Mouse (Mus musculus): ENCODE results near the gene Kri1. TPM values are rescaled to one million over a fixed set of nuclear protein-coding genes. Genes with fewer than 3 reads are reported as not detected.
A peak's percentile ranks its signal among the peaks of the same experiment; 100 is the strongest.
"Not testable (repeated sequence)": the region's sequence is repeated elsewhere in the genome, so short reads cannot be mapped to it uniquely, and the experiment has no call there.

The Kri1 gene
- total RNA-seq, 2 experiments from 2014 or later, result 10.6 to 17.2 TPM

DNA sequence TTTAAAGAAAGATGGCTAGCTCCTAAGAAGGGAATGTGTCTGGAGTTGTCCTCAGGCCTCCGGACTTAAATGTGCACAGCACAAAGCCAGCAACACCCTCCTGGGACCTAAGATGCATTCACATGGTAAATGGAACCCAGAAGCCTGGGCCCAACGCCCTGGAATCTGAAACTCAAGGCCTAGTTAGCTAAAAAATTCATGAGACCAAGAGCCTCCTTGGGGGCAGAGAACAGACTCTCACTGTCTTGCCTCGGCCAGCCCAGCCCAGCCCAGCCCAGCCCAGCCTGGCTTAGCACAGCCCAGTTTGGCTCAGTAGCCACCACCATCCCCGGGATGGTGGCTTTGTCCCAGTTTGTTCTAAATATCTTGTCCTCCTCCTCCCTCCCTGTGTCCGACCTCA lies 27.7 kb upstream of the Kri1 start:
- no peak for DNase-seq

- no peak for DNase-seq
Observed at GRCm38 (mm10) chr9:21314367-21315140, 26.8 kb upstream of the Kri1 start.

DNA sequence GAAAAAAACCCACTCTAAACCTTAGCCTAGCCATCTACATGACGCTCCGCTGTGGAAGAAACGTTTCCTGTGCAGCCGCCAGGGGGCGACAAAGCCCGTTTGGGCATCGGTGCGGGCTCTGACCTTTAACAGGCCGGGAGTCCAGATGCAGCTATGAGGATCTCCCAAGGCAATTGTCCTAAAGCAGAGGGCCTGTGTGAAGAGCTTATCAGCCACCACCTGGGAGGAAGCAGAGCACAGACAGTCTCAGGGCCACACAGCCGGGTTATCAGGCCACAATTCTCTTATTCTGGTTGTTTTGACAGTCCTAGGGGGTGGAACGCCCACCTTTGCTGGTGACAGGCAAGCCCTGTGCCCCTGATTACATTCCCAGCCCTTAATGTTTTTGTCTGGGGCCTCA lies 25.6 kb upstream of the Kri1 start:
- peak; percentile 88 to 95 for DNase-seq

GRCm38 (mm10) chr9:21312134-21312533 lies 24.4 kb upstream of the Kri1 start, which contains the start of gene Ap1m2:
Ap1m2 (minus strand) TSS chr9:21312337.
- DNase-seq, result no peak

GRCm38 (mm10) chr9:21311695-21312094 lies 23.9 kb upstream of the Kri1 start:
- no peak for DNase-seq

GRCm38 (mm10) chr9:21309150-21309741 lies 21.5 kb upstream of the Kri1 start:
- DNase-seq, result no peak

DNA sequence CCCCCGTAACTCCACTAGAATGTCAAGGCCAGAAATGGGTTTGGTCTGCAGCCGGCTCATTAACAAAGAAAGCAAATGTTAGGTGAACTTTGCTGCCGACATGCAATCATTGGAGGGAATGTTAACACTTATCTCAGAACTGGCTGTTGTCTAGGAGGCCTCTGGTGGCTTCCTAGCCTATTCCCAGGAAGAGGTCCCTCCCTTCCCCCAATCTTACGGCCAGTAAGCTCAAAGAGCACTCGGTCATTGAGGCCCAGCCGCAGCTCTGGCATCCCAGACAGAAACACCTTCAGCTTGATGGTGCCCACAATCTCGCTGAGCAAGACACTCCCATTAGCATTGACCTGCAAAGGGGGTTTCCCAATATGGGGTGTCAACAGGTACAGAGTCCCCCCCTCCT lies 17.3 kb upstream of the Kri1 start:
- no peak for DNase-seq

GRCm38 (mm10) chr9:21299014-21299413 lies 11.2 kb upstream of the Kri1 start:
- DNase-seq, result no peak

- no peak for DNase-seq
Observed at GRCm38 (mm10) chr9:21292271-21292670, 4.5 kb upstream of the Kri1 start.

DNA sequence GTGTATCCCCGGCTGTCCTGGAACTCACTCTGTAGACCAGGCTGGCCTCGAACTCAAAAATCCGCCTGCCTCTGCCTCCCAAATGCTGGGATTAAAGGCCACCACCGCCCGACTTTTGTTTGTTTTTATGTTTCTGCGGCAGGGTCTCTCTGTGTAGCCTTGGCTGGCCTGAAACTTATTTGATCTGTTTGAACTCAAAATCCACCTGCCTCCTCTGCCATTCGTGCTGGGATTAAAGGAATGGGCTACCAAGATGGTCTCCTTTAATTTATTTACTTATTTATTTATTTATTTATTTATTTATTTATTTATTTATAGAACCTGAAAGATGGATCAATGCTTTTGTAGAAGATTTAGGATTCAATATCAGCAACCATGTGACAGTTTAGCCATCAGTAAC lies 4.1 kb upstream of the Kri1 start:
- DNase-seq, result not testable (repeated sequence)

GRCm38 (mm10) chr9:21291022-21291787 lies 3.4 kb upstream of the Kri1 start, which contains the start of gene Cdkn2d:
Cdkn2d (minus strand) TSS chr9:21291407.
- peak; percentile 100 for DNase-seq

DNA sequence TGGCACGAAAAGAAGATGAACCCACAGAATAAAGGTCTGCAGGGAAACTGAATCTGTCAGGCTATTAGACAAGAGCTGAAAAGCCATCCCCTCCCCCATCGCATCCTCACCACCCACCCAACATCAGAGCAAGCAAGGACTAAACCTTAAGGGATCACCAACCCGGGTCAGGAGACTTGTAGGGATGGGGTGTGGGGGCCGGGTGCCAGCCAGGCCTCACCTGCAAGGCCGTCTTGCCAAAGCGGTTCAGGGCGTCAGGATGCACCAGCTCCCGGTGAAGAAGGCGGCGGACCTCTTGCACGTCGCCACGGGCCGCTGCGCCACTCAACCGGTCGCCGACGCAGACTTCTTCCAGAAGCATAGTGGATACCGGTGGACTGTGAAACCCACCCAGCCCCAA lies 2.8 kb upstream of the Kri1 start:
- DNase-seq, result no peak

DNA sequence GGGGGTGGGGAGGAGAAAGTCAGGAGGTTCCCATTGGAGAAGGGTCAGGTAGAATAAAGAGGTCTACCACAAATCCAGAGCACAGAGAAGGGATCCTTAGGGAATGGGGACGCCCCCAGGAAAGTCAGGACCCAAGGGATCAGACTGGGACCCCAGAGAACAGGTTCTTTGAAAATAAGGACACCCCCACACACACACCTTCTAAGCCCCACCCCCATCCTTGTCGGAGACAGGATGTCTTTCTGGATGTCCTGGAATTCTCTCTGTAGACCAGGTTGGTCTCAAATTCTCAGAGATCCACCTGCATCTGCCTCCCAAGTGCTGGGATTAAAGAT lies 1.5 kb upstream of the Kri1 start:
- DNase-seq, result no peak

DNA sequence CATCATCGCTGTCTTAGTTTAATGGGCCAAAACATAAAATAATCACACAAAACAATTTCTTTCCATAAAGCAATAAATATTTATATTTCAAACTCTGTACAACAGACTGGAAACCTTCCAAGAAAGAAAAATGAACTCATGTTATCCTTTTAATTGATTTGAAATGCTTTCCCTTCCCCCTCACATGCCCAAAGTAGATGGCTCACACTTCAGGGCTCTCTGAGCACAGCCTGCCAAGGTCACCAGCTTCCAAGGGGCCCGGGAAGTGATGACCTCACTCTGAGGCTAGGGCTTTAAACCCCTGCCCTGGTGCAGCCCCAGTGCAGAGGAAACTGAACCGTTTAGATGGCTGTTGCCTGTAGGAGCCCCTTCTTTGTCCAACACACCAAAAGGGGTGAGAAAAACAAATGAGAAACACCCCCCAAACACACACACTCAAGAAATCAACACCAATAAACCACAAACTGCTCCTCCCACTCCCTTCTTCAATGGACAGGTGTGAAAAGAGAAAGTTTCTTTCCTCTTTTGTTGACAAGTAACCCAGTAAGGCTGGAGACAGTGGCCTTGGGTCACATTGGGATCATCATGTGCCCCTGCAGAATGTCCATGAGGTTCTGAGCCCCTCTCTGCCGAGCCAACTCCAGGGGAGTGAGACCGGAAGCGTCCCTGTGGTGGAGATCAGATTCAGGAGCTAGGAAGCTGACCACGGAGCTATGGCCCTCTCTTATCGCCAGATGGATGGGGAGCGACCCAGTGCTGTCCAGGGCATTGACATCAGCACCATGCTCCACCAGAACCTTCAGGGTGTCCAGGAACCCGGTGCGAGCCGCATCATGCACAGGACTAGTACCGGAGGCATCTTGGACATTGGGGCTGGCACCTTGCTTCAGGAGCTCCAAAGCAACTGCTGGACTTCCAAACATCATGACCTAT lies 901 bp upstream of the Kri1 start:
- peak in 1 of 2 experiments; percentile 35 for DNase-seq

GRCm38 (mm10) chr9:21286753-21287152 lies 1.0 kb downstream of the Kri1 start:
- no peak for DNase-seq

- no peak for DNase-seq
Observed at GRCm38 (mm10) chr9:21283994-21284393, 3.8 kb downstream of the Kri1 start.

GRCm38 (mm10) chr9:21283591-21283990 lies 4.2 kb downstream of the Kri1 start:
- no peak for DNase-seq

DNA sequence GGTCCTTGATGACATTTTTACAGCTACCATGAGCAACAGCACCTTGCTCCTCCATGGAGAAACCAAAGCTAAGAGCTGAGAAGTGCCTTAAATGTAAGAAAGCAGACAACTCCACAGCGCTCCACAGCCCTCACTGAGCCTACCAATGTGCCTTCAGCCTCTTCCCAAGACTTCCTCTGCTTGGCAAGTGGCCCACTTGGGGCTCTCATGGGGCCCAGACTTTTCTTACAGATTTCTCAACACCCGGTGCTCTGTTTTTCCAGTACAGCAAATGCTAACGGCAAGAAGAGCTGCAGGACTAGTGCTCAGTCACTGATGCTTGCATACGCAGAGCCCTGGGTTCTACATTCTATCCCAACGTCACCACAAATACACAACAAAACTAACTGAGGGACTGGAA lies 10.0 kb downstream of the Kri1 start:
- peak in 1 of 2 experiments; percentile 48 for DNase-seq

DNA sequence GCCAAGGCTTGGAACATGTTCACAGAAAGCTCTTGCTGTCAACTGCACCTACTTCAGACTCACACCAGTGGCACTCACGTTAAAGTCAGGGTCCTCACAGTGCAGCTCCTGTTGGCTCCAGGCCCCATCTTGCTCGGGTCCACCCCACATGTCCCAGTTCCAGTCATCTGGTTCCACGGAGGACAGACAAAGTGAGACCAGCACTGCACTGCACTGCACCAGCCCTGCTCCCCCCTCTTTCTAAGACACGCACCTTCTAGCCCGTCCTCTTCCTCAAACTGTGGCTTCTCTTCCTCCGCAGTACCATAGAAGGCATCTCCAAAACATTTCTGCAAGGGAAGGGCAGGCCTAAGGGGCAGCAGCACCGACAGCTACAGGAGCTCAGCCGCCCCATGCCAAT lies 11.5 kb downstream of the Kri1 start:
- no peak for DNase-seq

DNA sequence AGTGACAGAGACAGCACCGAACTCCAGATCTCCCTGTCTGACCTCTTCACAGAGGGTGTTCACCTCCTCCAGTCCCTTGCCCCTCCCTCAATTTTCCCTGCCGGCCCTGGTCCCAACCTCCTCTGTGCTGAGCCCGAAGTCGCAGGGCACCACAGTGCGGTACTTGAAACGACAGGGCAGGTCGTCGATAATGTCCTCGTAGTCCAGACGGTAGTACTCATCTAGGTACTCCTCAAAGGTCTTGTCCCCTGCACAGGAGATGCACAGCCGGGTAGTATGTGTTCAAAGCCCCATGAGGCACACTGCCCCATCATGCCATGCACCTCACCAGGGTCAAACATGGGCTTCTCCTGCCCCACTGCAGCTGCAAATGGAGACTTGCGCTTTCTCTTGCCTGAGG lies 12.0 kb downstream of the Kri1 start:
- DNase-seq, result no peak

DNA sequence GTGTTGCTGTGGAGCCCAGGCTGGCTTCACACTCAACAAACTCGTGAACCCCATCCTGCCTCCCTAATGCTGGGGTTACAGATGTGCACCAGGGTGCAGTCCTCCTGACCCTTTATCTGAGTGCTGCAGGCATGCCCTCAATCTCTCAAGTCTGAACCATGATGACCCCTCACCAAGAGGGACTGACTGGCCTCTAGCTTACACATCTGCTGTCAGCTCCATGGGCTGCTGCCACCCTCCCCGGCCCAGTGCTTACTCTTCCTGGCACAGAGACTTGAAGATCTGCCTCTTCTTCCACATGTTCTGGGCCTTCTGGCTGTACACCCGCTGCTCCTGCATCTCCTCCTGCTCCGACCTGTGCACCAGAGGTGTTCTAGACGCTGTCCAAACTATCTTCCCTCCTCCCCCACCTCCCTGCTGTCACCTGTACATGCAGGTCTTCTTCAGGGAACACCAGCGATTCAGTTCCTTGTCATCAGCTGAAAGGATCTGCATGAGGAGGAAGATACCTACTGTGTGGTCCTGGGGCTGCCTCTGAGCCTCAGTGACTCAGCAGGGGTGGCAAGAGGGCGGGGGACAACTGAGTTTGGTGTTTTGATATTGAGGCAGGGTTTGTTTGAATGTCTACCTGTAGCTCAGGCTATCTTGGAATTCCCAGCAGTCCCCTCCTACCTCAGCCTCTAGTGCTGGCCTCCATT lies 12.6 kb downstream of the Kri1 start:
- DNase-seq, result no peak
